Mouse (Mus musculus) erythroid progenitor cell, adult 5-6 weeks (primary cell): ENCODE data around the gene Trim63. TPM values are rescaled to one million over a fixed set of nuclear protein-coding genes. Genes with fewer than 3 reads are reported as not detected.
A peak's percentile ranks its signal among the peaks of the same experiment; 100 is the strongest.
"Not testable (repeated sequence)": the region's sequence is repeated elsewhere in the genome, so short reads cannot be mapped to it uniquely, and the experiment has no call there.

Source experiments
- ATAC-seq: replicated peaks from 2 replicates; pipeline ENCODE4 v1.8.0; 2016; ENCODE audit warnings: moderate number of reproducible peaks, mild to moderate bottlenecking, moderate TSS enrichment, inconsistent platforms; ENCODE audit not compliant: poor library complexity, low FRiP score, severe bottlenecking
- total RNA-seq, 2 experiments: library from RNA; stranded (forward) in 1 of 2; stranded (reverse) in 1 of 2; fragments of 150-400 nt in 1 of 2; fragments of 186-747, 209-891 nt in 1 of 2; gene quantifications; 2 replicates each; pipeline versions ENCODE4 v1.2.3 to v1.2.4; 2015 to 2017; ENCODE audit warnings: low replicate concordance in 2 of 2

Gene Trim63
- total RNA-seq, 2 experiments from 2014 or later = not detected

DNA sequence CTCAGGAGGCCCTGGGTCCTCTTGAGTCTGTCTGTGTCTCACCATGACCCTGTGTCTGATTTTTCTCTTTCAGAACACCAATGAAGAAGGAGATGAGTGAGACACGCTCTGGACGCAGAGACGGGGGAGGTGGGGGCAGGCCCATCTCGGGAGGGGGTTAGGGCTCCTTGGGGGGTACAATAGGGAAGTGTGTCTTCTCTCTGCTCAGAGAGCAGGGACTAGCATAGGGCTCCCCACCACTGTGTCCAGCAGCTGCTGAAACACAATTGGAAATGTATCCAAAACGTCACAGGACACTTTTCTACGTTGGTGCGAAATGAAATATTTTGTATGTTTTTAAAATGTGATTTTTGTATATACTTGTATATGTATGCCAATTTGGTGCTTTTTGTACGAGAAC is 13.9 kb downstream of the Trim63 start:
- ATAC-seq = no peak

DNA sequence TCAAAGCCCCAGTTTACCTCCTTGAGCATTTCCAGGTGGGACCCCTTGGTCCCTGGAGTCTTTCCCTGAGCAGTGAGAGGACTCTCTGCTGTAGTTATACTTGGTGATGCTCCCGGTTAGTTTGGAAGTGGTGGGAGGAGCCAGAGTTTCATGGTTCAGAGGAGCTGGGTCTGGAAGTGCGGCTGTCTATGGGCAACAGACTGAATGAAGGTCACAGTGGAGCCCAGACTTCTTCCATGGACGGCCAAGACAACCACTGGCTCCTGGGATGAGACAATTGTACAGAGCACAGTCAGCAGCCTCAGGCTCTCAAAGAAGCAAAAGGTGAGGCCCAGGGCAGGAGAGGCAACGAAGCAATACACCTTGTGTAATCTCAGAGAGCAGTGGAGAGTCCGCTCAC is 15.4 kb downstream of the Trim63 start:
- no peak for ATAC-seq

DNA sequence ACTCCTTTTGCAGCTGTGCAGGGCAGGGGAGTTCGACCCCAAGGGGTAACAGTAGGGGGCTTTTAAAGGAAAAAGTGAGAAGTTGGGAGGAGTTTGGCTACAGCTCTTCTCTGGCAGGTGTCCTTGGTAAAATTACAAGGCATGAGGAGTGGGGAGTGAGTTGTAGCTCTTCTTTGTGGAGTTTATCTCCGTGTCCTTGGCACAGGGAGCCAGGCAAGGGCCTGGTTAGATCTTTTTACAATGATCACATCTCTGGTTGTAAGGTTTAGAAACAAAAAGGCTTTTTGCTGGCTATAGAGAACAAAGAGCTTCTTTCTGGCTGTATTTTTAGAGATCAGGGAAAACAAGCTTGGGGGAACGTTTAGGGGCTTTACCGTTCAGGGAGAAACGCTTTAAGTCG is 26.3 kb downstream of the Trim63 start:
- ATAC-seq = not testable (repeated sequence)

DNA sequence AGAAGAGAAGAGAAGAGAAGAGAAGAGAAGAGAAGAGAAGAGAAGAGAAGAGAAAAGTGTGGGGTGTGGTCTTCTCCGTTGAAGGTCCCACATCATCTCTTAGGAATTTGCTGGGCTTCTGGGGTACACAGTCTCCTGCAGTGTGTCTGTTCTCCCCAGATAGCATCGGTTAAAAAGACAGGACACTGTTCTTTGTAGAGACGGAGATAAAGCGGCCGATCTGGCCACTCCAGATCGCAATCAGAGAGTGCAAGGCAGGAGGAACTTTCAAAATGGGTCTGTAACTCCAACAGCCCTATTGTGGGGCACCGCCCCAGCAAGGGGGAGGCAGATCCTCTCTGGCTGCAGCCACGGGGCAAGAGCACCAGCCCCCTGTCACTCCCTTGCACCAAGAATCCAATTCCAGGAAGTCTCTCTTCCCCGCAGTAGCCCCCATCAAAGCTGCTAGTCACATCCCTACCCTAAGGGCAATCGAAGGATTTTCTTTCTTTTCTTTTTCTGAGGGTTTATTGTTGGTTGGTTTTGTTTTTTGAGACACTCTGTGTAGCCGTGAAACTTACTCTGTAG is 27.4 kb downstream of the Trim63 start:
- ATAC-seq = no peak

DNA sequence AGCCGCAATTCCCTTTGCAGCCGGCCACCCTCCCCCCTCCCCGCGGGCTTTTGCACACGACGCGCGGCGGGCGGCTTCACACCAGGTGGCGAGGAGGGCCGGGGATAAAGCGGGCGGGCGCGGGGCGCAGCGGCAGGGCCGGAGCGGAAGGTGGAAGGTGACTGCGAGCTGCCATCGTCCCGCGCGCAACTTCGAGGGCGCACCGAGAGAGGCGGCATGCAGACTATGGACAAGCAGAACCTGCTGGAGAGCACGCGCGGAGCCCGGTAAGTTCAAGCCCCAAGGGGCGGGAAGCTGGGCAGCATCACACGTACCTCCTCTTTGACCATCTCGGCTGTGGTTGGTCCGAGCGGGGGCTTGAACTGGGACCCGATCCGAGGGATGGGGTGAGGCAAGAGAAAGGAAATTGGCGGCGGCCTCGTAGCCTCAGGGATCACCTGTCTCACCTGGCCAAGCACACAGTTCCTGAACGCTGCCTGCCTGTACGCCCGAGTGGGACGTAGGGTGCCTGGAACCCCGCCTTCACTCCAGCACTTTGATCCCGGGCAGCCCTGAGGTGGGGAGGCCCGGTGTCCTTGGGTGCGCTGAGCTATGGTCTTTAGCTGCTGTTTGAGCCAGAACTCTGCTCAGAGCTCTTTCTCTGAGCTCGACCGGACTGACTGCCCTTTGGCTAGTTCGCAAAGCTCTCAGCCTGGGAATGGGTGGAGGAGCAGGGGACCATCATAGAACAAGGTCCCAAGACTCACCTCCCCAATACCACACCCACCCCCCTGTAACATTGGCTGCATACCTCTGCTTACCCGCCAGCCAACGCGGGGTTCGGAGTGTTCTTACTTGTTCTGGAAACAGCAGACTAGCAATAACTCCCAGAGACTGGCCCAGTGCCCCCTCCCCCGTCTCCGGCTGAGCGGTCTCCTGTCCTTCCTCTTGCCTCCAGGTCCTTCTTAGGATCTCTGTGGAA is 28.4 kb downstream of the Trim63 start, which contains the start of gene Slc30a2:
Gene Slc30a2, plus strand, starts transcription at position 111 of the 961 bp plus-strand sequence.
- no peak for ATAC-seq

DNA sequence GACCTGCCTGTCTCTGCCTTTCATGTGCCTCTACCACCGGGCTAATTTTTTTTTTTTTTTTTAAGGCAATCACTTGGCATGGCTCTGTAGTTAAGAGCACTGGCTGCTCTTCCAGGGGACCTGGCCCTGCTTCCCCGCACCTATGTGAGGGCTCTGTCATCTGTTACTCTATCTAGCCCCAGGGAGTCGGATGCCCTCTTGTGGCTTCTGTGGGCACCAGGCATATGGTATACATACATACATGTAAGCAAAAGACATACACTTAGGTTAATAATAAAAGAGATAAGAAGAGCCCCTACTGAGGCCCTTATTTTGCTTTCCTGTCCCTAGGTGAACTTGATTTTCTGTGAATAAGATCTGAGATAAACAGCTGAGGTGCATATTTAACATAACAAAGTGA is 29.7 kb downstream of the Trim63 start:
- ATAC-seq = no peak

DNA sequence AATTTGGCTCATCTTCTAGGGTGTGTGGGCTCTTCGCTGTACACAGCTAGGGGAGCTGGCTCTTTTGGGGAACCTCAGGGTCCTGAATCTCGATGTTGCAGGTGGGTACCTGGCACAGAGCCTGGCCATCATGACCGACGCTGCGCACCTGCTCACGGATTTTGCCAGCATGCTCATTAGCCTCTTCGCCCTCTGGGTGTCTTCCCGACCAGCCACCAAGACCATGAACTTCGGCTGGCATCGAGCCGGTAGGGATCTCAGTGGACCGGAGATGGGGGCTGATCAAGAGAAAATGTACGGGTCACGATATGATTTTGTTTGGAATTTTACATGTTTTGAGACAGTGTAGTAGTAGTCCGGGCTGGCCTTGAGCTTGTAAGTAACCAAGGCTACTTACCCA is 30.9 kb downstream of the Trim63 start:
- ATAC-seq = no peak

DNA sequence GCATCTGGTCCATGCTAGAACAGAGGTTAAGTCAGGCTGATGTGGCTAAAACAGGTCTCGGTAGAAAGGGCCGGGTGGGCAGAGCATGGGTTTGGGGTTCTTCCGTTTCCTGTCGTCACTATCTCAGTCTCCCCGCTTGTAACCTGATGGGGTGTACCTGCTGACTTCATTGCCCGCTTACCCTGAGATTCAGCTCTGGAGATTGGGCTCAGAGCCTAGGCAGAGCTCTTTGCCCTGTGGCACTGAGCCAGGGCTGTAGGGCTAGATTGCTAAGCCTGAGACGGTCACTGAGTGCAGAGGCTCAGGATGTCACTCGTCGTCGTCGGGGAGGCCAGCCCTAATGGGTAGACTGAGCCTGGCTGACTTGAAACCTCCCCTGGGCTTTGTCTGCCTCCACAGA is 33.2 kb downstream of the Trim63 start:
- no peak for ATAC-seq

DNA sequence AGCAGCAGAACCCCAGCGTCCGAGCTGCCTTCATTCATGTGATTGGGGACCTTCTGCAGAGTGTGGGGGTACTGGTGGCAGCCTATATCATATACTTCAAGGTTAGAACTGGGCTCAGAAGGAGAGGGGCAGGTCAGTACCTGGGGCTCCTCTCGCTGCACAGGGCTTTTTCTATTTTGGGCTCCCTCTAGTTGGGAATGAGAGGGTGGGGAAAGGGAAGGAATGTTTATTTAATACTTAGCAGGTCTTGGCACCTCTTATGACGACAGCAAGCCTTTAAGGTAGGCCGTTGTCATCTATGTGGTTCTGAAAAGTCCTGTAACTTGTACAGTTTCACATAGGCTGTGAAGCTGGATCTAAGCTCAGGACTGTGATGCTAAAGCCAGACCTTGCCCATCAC is 33.6 kb downstream of the Trim63 start:
- no peak for ATAC-seq

DNA sequence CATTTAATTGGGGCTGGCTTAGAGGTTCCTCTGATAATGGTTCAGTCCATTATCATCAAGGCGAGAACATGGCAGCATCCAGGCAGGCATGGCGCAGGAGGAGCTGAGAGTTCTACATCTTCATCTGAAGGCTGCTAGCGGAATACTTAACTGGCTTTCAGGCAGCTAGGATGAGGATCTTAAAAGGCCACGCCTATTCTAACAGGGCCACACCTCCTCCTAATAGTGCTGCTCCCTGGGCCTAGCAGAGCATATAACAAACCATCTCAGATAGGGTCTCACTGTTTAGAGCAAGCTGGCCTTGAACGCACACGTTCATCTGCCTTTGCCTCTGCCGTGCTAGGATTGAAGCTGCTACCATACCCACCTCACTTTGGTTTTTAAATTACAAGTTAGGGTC is 34.9 kb downstream of the Trim63 start:
- ATAC-seq = no peak

DNA sequence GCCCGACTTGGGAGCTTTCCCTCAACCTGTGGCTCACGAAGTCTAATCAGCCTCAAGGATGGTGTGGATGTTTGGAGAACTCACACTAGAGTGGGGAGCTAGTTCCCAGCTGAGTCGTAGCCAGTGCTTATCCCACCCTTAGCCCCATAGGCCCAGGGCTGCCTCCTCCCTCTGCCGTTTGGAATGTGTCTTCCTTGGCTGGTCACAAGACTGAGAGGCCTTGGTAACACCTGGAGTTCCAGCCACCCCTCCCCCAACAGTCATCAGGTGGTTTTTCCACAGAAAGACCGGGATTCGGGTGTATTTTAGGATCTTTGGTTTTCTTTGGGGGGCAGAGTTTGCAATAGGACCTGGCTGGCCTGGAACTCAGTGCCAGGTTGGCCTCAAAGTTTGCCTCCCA is 35.7 kb downstream of the Trim63 start:
- no peak for ATAC-seq

DNA sequence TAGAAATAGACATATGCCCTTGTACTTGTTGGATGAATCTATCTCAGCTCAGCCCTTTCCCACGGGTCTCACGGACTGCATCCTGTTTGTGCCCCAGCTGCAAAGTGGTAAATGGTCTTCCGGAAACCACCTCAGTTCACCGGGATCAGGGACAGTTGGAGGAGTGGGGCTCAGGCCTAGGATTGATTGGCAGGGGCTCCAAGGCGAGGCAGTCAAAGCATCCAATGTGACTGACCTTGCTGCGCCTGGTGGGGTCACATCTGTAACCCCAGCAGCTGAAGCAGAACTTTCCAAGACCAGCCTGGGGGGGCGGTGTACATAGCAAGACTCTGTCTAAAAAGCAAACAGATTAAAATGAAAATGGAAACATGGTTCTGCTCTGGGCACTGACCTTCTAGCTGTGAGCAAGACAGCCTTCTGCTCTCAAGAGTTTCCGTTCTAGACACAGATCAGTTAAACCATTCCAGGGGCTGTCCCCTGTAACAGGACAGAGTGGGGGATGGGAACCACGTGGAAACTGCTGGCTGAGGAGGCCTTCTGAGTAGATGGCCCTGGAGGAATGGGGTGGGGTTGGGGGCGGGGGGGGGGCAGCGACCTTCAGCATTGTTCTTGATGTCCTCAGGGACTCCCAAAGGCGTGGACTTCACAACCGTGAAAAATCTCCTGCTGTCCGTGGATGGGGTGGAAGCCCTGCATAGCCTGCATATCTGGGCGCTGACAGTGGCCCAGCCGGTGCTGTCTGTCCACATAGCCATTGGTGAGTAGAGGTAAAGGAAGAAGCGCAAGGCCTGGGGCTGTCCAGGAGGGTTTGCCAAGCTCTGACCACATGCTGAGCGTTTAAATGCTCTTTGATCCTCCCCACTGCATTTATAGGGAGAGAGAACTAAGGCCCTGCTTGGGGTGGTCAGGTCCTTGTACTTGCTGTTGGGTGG is 36.7 kb downstream of the Trim63 start:
- ATAC-seq = no peak

DNA sequence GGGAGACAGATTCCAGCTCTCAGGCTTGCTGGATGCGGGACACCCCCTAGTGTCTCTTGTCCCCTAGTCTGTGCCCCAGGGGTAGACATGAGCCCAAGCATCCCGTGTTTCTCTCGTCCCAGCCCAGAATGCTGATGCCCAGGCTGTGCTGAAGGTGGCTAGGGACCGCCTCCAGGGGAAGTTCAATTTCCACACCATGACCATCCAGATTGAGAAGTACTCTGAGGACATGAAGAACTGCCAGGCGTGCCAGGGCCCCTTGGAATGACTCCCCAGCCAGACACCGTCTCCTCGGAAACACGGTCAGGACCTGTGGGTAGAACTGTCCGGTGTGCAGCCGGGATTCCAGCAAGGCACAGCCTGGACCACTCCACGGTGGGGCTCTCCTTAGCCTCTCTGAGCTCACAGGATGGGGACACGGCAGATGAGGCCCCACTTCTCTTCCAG is 37.4 kb downstream of the Trim63 start:
- ATAC-seq = no peak

DNA sequence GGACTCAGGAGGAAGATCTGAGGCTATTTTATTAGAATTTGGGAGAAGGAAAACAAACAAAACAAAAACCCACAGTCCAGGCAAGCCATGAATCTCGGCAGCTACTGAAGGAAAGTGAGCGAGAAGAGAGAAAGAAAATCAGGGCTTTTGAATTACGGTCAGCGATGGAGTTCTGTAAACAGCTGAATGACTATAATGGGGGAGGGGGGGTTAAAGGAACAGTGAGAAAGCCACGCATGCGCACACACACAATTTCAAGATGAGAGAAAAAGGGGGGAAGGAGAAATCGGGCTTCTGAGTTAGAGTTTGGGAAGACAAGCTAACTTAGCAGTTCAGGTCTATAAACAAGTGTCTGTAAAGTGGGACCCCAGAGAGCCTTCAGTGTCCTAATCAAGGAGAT is 38.0 kb downstream of the Trim63 start:
- ATAC-seq = no peak

DNA sequence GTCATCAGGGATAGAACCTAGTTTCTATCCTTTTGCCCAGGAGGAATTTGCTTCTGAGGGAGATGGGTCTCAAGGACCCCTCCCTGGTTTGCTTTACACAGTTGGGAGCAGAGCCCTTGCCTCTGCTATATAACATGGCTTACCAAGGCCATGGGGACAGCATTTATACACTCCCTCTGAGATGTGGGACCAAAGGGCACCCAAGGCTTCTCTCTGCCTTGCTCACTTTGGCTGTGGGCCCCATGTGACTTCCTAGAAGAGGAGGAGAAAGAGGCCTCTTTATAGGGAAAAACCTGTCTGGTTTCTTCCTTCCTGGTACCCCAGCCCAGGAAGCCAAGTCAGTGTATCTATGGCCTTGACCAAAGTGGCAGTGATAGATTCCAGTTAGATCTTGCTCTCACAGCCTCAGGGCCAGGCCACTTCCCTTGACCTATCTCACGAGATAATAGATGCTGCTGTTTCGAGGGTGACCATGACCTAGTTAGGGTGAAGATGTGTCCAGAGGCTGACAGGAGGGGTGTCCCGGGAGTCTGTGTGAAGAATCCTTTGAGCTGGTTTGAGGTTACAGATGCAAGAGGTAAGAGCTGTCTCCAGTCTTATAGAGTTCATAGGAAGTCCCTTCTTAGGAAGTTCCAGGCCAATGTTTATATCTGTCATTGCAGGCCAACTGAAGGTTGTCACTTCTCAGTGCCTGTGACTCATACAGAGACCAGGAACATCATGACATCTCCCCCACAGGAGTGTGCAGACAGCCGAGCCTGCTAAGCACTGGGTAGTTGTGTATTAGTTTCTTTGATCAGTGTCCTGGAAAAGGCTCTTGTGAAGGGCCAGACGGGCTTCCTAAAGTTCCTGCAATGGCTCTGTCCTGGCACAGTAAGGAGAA is 38.8 kb downstream of the Trim63 start:
- no peak for ATAC-seq

DNA sequence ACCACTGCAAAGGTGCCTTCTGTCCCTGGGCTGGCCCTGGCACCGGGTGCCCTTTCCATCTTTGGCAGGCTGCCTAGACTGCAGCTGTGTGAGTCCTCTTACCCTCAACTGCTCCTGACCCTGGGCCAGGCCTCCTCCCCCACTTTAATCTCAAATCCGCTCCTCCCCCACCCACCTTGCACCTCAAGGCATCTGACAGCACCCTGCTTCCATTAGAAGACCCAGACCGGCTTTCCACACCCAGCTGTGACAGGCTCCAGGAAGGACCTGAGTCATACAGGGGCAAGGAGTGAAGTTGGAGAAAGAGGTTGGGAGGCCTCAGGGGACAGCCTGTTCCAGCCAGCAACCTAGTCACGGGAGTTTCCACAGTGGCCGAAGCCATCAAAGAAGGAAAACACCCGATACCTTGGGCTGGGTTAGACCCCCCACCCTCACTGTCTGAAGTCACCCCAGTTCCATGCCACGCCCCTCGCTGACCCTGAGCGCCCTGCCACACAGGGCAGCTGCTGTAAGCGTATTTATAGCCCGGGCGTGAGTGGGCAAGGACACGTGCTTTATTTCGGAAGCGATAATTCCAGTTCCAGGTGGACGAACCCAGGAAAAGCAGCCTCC is 41.0 kb downstream of the Trim63 start:
- ATAC-seq = no peak

DNA sequence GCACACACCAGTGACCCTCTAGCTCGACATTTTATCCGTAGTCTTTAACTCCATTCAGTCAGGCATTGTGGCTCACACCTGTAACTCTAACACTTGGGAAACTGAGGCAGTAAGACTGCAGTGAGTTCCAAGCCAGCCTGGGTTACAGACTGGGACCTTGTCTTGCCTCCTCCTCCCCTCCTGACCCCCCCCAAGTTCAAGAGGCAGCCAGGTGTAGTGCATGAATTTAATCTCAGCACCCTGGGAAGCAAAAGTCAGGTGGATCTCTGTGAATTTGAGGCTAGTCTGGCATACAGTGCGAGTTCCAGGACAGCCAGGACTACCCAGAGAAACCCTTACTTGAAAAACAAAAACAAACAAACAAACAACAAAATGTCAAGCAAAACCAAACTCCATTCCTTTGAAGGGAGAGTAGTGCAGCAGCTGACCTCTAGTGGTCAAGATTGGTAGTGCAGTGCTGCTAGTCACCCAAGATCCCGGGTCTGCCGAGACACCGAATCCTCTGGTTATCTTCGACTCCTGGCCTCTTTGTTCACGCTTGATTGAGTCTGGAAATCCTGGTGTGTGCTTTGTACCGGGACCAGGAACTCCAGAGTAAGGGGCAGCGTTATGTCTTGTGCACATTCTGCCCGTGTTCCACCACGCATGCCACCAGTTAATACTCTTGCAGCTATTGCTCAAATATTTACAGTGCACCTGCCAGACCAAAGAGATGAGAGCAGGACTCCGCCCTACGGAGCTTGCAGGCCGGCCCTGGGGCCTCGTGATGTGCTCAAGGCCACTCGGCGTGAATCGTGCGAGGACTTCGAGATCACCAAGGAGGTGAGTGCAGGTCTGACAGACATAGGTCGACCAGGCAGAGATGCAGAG is 41.9 kb downstream of the Trim63 start:
- ATAC-seq = peak; percentile 65; the same call in 1 of the 2 replicates

DNA sequence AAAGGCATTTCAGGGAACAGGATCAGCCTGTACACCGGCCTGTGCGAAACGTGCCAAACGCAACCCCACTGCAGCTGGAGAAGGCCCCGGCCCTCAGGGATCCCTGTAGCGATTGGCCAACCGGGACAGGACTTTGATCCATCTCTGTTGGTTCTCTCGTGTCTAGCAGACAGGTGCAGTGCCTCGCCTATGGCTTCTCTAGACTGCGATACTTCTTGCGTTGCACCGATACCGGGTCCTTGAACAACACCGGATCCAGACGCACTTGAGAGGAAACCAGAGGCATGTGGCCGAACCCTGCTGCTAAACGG is 42.5 kb downstream of the Trim63 start:
- ATAC-seq = no peak
